Mouse (Mus musculus) thymus, postnatal 36 days (tissue): ENCODE results near the gene Lin28a.
"Not testable (repeated sequence)": the region's sequence is repeated elsewhere in the genome, so short reads cannot be mapped to it uniquely, and the experiment has no call there.

Experiments used
- DNase-seq, 2 experiments: peaks; one replicate each; pipeline ENCODE4 v3.0.0; 2022; ENCODE audit warnings: mixed read lengths in 2 of 2

Gene Lin28a

GRCm38 (mm10) chr4:134018038-134018778 is 433 bp downstream of the Lin28a start:
- no peak for DNase-seq

DNA sequence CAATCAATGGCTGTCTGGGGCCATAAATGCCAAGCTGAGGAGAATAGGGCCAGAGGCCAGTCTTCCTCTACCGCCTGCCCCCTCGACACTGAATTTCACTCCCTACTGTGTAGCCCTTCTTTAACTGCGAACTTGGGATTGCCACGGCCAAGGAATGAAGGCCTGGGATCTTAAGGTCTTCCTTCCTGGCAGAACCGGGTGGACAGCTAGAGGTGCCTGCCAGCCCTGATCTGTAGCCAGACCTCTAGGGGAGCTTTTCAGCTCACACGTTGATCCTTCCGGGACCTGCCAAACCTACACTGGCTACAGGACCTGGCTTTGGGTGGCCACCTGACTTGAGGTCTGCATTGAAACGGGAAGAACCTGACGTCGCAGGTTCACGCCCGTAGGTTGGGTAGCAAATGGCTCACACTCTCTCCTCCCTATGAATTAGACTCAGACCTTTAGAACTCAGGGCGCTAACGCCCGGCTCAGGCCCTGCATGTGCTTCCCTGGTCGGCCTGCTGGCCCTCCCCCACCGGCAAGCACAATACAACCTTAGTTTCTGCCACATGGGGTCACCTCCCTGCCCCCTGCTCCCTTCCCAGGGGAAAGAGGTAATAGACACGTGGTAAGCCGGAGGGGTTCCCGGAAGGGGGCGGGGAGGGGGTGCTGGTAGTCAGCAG is 1.3 kb downstream of the Lin28a start:
- DNase-seq = no peak

DNA sequence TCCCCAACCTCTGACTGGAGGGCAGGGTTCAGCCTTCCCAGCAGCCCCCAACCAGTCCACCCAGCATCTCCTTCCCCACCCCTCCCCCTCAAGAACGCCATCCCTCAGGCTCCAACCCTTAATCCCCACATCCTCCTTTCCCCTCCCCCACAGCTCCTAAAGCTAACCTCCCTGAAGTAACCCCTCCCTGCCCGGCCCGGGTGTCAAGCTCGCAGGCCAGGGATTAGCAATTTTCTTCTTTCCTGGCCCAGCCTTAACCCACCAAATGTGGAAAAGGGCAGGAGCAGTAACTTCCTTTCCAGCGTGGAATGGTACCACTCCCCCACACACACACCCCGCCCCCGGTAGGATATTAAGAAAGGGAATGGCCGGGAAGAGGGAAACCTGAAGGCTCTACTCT is 1.9 kb downstream of the Lin28a start:
- DNase-seq = no peak

GRCm38 (mm10) chr4:134016208-134016607 is 2.4 kb downstream of the Lin28a start:
- no peak for DNase-seq

- DNase-seq = peak in 1 of 2 experiments; percentile 18
Measured at GRCm38 (mm10) chr4:134012858-134013528, 5.6 kb downstream of the Lin28a start.

- DNase-seq = no peak
Measured at GRCm38 (mm10) chr4:134011450-134012414, 6.9 kb downstream of the Lin28a start.

DNA sequence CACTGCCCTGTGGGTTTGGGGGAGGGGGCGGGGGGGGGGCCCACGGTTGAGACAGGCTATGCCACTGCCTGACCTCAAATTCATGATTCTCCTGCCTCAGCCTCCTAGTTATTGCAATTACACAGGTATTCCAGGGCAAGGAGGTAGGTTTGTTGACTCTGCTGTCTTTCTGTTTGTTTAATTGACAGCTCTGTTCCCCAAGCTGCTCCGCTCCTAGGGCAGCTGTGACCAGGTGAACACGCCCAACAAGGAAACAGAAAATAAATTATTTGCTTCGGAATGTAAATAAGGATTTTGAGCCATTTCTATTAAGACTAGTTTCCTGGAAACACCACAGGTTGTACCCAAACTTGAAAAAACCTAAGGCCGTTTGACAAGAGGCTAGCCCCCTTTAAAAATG is 8.9 kb downstream of the Lin28a start:
- no peak for DNase-seq

DNA sequence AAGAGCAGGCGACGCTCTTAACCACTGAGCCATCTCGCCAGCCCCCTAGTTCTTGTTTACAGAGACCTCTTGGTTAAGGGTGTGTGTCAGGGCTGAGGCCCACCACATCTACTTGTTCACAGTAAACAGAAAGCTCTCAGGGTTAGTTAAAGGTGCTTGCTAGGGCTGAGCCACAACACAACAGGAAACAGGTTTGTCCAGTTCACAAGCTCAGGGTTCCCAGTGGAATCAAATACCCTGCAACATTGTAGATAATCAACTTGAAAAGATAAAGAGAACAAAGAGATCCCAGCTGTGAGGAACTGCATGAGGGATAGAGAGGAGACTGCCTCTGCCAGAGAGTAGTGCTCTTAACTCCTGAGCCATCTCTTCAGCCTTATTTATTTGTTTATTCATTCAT is 11.8 kb downstream of the Lin28a start:
- no peak for DNase-seq

GRCm38 (mm10) chr4:134005581-134006358 is 12.9 kb downstream of the Lin28a start:
- no peak for DNase-seq

GRCm38 (mm10) chr4:134002903-134003302 is 15.7 kb downstream of the Lin28a start:
- no peak for DNase-seq

DNA sequence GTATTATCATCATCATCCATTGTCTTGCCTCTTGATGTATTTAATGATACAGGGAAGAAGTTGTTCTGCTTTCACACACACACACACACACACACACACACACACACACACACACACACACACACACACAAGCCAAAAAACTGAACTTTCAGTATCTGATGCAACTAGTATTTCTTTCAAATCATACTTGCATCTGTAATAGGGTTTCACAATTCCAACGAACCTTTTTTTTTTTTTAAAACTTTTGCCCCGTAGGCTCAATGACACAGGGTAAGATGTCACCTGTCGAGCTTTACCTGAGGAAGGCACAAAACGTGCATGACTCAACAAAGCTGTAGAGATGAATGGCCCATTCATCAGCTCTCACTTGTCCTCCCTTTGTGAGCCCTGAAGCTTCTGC is 16.4 kb downstream of the Lin28a start:
- DNase-seq = no peak

DNA sequence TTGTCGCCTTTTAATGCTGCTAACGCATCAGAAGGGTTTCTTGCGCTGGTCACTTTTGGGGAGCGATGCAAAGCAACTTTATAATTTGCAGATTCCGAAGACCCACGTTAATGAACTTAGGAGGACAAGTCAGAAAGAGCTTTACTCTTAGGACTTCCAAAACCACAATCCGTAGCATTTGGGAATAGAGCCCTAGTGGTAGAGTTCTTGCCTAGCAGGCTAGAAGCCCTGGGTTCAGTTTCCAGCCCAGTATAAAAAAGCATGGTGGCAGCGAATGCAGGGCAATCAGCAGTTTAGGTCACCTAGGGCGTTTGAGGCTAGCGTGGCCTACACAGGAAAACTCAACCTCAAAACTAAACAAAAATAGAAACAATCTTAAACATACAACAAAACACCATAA is 16.9 kb downstream of the Lin28a start:
- no peak for DNase-seq

- peak; percentile 93 to 94 for DNase-seq
Measured at GRCm38 (mm10) chr4:134000466-134001438, 17.9 kb downstream of the Lin28a start, which contains the start of gene Dhdds. Gene Dhdds, minus strand, starts transcription at chr4:134000918.

GRCm38 (mm10) chr4:133994697-133995096 is 23.9 kb downstream of the Lin28a start:
- DNase-seq = no peak

GRCm38 (mm10) chr4:133991087-133991660 is 27.5 kb downstream of the Lin28a start:
- no peak for DNase-seq

DNA sequence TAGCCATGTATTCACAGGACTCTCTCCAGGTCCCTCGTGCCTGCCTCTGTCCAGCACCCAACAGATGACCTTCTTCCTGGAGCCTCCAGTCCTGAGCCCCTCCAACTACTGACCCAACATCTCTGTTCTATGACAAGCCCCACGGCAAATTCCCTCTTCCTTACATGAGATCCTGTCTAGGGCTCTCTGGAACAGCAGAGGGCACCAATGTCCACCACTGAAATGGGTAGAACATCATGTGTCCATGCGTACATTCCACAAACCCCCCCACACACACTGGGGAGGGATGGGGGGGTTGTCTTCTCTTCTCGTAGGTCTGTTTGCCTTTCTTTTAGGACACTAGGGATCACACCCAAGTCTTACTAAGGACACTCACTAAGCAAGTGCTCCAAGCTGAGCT is 28.6 kb downstream of the Lin28a start:
- no peak for DNase-seq

GRCm38 (mm10) chr4:133988289-133988688 is 30.4 kb downstream of the Lin28a start:
- not testable (repeated sequence) for DNase-seq

DNA sequence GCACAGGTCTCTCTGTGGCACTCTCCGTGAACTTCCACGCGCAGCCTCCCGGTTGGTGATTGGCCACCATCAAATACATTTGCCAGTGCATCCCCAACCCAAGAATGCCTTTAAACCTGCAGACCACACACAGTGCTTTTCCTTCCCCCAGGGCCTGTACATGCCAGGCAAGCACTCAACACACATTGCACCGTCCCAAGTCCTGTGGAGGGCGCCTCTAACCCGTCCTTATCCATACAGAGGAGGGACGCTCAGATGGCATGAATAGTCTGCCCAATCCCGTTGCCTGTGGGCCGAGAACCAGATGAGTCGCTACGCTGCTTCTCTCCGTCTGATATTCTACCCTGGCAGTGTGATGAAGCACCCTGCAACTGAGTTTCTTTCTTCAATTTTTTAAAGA is 35.7 kb downstream of the Lin28a start:
- DNase-seq = no peak

DNA sequence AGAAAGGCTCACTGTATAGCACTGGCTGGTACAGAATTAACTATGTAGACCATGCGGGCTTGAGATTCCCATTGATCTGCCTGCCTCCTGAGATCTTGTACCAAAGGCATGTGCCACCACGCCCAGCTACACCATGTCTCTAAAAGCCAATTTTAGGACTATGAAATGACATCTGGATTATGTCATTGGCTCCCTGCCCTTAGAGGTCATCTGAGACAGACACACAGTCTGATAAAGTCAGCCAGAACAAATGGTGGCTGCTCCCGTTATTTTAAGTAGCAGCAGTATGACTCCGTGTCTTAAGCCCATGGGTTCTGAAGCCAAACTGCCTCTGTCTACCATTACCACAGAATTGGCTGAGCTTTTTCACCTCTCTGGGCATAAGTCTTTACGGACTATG is 38.1 kb downstream of the Lin28a start:
- no peak for DNase-seq

GRCm38 (mm10) chr4:133978021-133978711 is 40.5 kb downstream of the Lin28a start:
- DNase-seq = no peak
